Mouse (Mus musculus): ENCODE results near the gene Rmi2.

- TF ChIP-seq CTCF (IDR thresholded peaks at IDR 0.05; ENCODE audit: insufficient read depth, low read depth, low read length) = no peak
- no peak for TF ChIP-seq POLR2A (IDR thresholded peaks at IDR 0.05; ENCODE audit: insufficient read depth, low read depth, low read length)
Observed at GRCm38 (mm10) chr16:10788866-10789265, 46.0 kb upstream of the Rmi2 start.
